Mouse (Mus musculus) retina, adult 2 months (tissue): Measurements from ENCODE around the gene Myo1e.
"Not testable (repeated sequence)": the region's sequence is repeated elsewhere in the genome, so short reads cannot be mapped to it uniquely, and the experiment has no call there.

ENCODE experiments used
- DNase-seq: peaks from one replicate; pipeline ENCODE4 v3.0.0-alpha.2; 2012; ENCODE audit warnings: low read depth, low spot score

Gene Myo1e

GRCm38 (mm10) chr9:70249881-70250681 is 42.9 kb downstream of the Myo1e start:
- no peak for DNase-seq

GRCm38 (mm10) chr9:70251441-70251985 is 44.4 kb downstream of the Myo1e start:
- no peak for DNase-seq

- DNase-seq, result no peak
Observed at GRCm38 (mm10) chr9:70253016-70253415, 45.9 kb downstream of the Myo1e start.

GRCm38 (mm10) chr9:70255005-70255404 is 47.9 kb downstream of the Myo1e start:
- no peak for DNase-seq

GRCm38 (mm10) chr9:70256027-70256426 is 48.9 kb downstream of the Myo1e start:
- not testable (repeated sequence) for DNase-seq

GRCm38 (mm10) chr9:70257289-70258101 is 50.3 kb downstream of the Myo1e start:
- no peak for DNase-seq

GRCm38 (mm10) chr9:70260324-70260841 is 53.2 kb downstream of the Myo1e start:
- no peak for DNase-seq

GRCm38 (mm10) chr9:70261646-70262045 is 54.5 kb downstream of the Myo1e start:
- DNase-seq, result no peak

GRCm38 (mm10) chr9:70263134-70263533 is 56.0 kb downstream of the Myo1e start:
- DNase-seq, result no peak

GRCm38 (mm10) chr9:70263735-70264134 is 56.6 kb downstream of the Myo1e start:
- no peak for DNase-seq

- no peak for DNase-seq
Observed at GRCm38 (mm10) chr9:70265513-70265912, 58.4 kb downstream of the Myo1e start.

GRCm38 (mm10) chr9:70266186-70266585 is 59.0 kb downstream of the Myo1e start:
- no peak for DNase-seq

- DNase-seq, result no peak
Observed at GRCm38 (mm10) chr9:70267108-70267507, 60.0 kb downstream of the Myo1e start.

- DNase-seq, result no peak
Observed at GRCm38 (mm10) chr9:70269349-70269748, 62.2 kb downstream of the Myo1e start.

GRCm38 (mm10) chr9:70270468-70270867 is 63.3 kb downstream of the Myo1e start:
- no peak for DNase-seq

- DNase-seq, result no peak
Observed at GRCm38 (mm10) chr9:70271137-70271536, 64.0 kb downstream of the Myo1e start.

GRCm38 (mm10) chr9:70271631-70272030 is 64.5 kb downstream of the Myo1e start:
- DNase-seq, result no peak

GRCm38 (mm10) chr9:70274071-70274470 is 66.9 kb downstream of the Myo1e start:
- DNase-seq, result no peak

GRCm38 (mm10) chr9:70274476-70274875 is 67.3 kb downstream of the Myo1e start:
- no peak for DNase-seq

GRCm38 (mm10) chr9:70274887-70275555 is 67.9 kb downstream of the Myo1e start:
- no peak for DNase-seq

GRCm38 (mm10) chr9:70277076-70277475 is 69.9 kb downstream of the Myo1e start:
- no peak for DNase-seq

GRCm38 (mm10) chr9:70277529-70277982 is 70.4 kb downstream of the Myo1e start:
- no peak for DNase-seq
